Mouse (Mus musculus) hematopoietic stem cell, adult 5-6 weeks (primary cell): ENCODE measurements around the gene Tnfsf13. TPM values are rescaled to one million over a fixed set of nuclear protein-coding genes. Genes with fewer than 3 reads are reported as not detected.

Experiments
- ATAC-seq, 2 experiments: fragments of 125-278 bp in 1 of 2; replicated peaks in 1 of 2; 2 replicates each; pipeline ENCODE4 v1.8.0; 2016 to 2017; ENCODE audit warnings: inconsistent platforms in 2 of 2, mild to moderate bottlenecking in 2 of 2, moderate number of reproducible peaks in 2 of 2, low read depth in 1 of 2, moderate TSS enrichment in 1 of 2; ENCODE audit not compliant: low FRiP score in 2 of 2, poor library complexity in 2 of 2, severe bottlenecking in 2 of 2, insufficient read depth in 1 of 2, low TSS enrichment in 1 of 2
- total RNA-seq: library from RNA; stranded (forward); fragments of 172-1452, 232-1000 nt; gene quantifications from 2 replicates; pipeline ENCODE4 v1.2.3, GENCODE M21; 2017

The Tnfsf13 gene
- total RNA-seq, 1 experiment from 2014 or later: 15.9 TPM

- ATAC-seq: no peak
Measured at GRCm38 (mm10) chr11:69686377-69686776, 793 bp upstream of the Tnfsf13 start.

- ATAC-seq: no peak
Measured at GRCm38 (mm10) chr11:69684936-69685335, 648 bp downstream of the Tnfsf13 start.

GRCm38 (mm10) chr11:69684128-69684745 lies 1.3 kb downstream of the Tnfsf13 start:
- ATAC-seq: no peak

- ATAC-seq: no peak
Measured at GRCm38 (mm10) chr11:69683576-69683975, 2.0 kb downstream of the Tnfsf13 start.

GRCm38 (mm10) chr11:69682840-69683533 lies 2.6 kb downstream of the Tnfsf13 start:
- peak; percentile 38 to 47; a peak in 2 of 4 replicates for ATAC-seq

- ATAC-seq: no peak
Measured at GRCm38 (mm10) chr11:69682209-69682839, 3.3 kb downstream of the Tnfsf13 start.

- ATAC-seq: peak; percentile 86 to 89
Measured at GRCm38 (mm10) chr11:69681314-69682208, 4.0 kb downstream of the Tnfsf13 start, which contains the start of gene Senp3. Gene Senp3 (minus strand): TSS chr11:69682084.

GRCm38 (mm10) chr11:69680136-69680855 lies 5.3 kb downstream of the Tnfsf13 start:
- no peak for ATAC-seq

GRCm38 (mm10) chr11:69679144-69679543 lies 6.4 kb downstream of the Tnfsf13 start:
- ATAC-seq: no peak

GRCm38 (mm10) chr11:69672211-69672706 lies 13.3 kb downstream of the Tnfsf13 start, which contains the start of gene Eif4a1:
Gene Eif4a1 (minus strand): TSS chr11:69672423.
- ATAC-seq: peak; percentile 89 to 90

GRCm38 (mm10) chr11:69671726-69672124 lies 13.9 kb downstream of the Tnfsf13 start:
- peak in 1 of 2 experiments; percentile 15; a peak in 2 of 4 replicates for ATAC-seq

- ATAC-seq: peak; percentile 54 to 65
Measured at GRCm38 (mm10) chr11:69670786-69671725, 14.5 kb downstream of the Tnfsf13 start.

GRCm38 (mm10) chr11:69666665-69667005 lies 18.9 kb downstream of the Tnfsf13 start:
- no peak for ATAC-seq

- ATAC-seq: peak; percentile 2 to 55; a peak in 2 of 4 replicates
Measured at GRCm38 (mm10) chr11:69665961-69666664, 19.5 kb downstream of the Tnfsf13 start, which contains the start of gene Cd68. Gene Cd68 (minus strand): TSS chr11:69666153.

- ATAC-seq: no peak
Measured at GRCm38 (mm10) chr11:69665457-69665960, 20.1 kb downstream of the Tnfsf13 start.
